Mouse (Mus musculus): Measurements from ENCODE around the gene Rexo5. TPM values are rescaled to one million over a fixed set of nuclear protein-coding genes. Genes with fewer than 3 reads are reported as not detected.

Gene Rexo5
- total and polyA plus RNA-seq, 2 experiments from 2014 or later = 4.4 to 6.8 TPM

- DNase-seq (ENCODE audit: low spot score) (no peak), ATAC-seq (no peak)
- WGBS = 97% methylated on average over 4 of the region's 4 CpGs
- no peak for TF ChIP-seq CTCF (IDR thresholded peaks at IDR 0.05; ENCODE audit: low read depth)
- no peaks in the 10 kb centered on the region for H3K36me3 ChIP-seq (ENCODE audit: insufficient read depth, low read length)
- H3K4me3 ChIP-seq (ENCODE audit: low read length) = no peak overlapping the region
- no peak overlapping the region for H3K27ac ChIP-seq
- no peaks in the 10 kb centered on the region for H3K4me1 ChIP-seq (ENCODE audit: insufficient read depth, low read length)
- no peak overlapping the region for H3K4me2 ChIP-seq (ENCODE audit: low read depth, low read length)
- no peak overlapping the region for H3K9ac ChIP-seq (replicated peaks; ENCODE audit: low read length)
- H3K27me3 ChIP-seq (ENCODE audit: insufficient read depth, low read length) = no peaks in the 10 kb centered on the region
- no peaks in the 10 kb centered on the region for H3K9me3 ChIP-seq (ENCODE audit: low read length)
These were observed 42.4 kb downstream of the Rexo5 start for GRCm38 (mm10) chr7:119835996-119836777.

- Histone ChIP-seq H3K36me3 (ENCODE audit: insufficient read depth, low read length) (no peaks in the 10 kb centered on the region), H3K27me3 (ENCODE audit: insufficient read depth, low read length) (no peaks in the 10 kb centered on the region), H3K4me2 (ENCODE audit: low read depth, low read length) (no peak overlapping the region), H3K27ac (no peak overlapping the region), H3K4me3 (ENCODE audit: low read length) (no peak overlapping the region), H3K4me1 (ENCODE audit: insufficient read depth, low read length) (no peaks in the 10 kb centered on the region), H3K9me3 (ENCODE audit: low read length) (no peaks in the 10 kb centered on the region), H3K9ac (replicated peaks; ENCODE audit: low read length) (no peak overlapping the region)
- DNase-seq (ENCODE audit: low spot score) (no peak), ATAC-seq (no peak)
- 97% methylated on average over 4 of the region's 4 CpGs for WGBS
- no peak for TF ChIP-seq CTCF (IDR thresholded peaks at IDR 0.05; ENCODE audit: low read depth)
These were observed 48.1 kb downstream of the Rexo5 start for GRCm38 (mm10) chr7:119841820-119842449.

- ATAC-seq (no peak), DNase-seq (ENCODE audit: low spot score) (no peak)
- TF ChIP-seq CTCF (IDR thresholded peaks at IDR 0.05; ENCODE audit: low read depth) = no peak
- Histone ChIP-seq H3K4me2 (ENCODE audit: low read depth, low read length) (no peak overlapping the region), H3K27ac (no peak overlapping the region), H3K9ac (replicated peaks; ENCODE audit: low read length) (no peak overlapping the region), H3K4me1 (ENCODE audit: insufficient read depth, low read length) (no peaks in the 10 kb centered on the region), H3K36me3 (ENCODE audit: insufficient read depth, low read length) (no peaks in the 10 kb centered on the region), H3K9me3 (ENCODE audit: low read length) (no peaks in the 10 kb centered on the region), H3K4me3 (ENCODE audit: low read length) (no peak overlapping the region), H3K27me3 (ENCODE audit: insufficient read depth, low read length) (no peaks in the 10 kb centered on the region)
- 93% methylated on average over 2 of the region's 2 CpGs for WGBS
These were observed 51.7 kb downstream of the Rexo5 start for GRCm38 (mm10) chr7:119845541-119845940.

GRCm38 (mm10) chr7:119847396-119847795 is 53.6 kb downstream of the Rexo5 start:
- Histone ChIP-seq H3K4me1 (ENCODE audit: insufficient read depth, low read length) (no peaks in the 10 kb centered on the region), H3K9ac (replicated peaks; ENCODE audit: low read length) (no peak overlapping the region), H3K27ac (no peak overlapping the region), H3K4me3 (ENCODE audit: low read length) (no peak overlapping the region), H3K9me3 (ENCODE audit: low read length) (no peaks in the 10 kb centered on the region), H3K36me3 (ENCODE audit: insufficient read depth, low read length) (0 out of 2 replicates have a peak, but pooled peaks cover 2% of the 10 kb centered on the region), H3K4me2 (ENCODE audit: low read depth, low read length) (no peak overlapping the region), H3K27me3 (ENCODE audit: insufficient read depth, low read length) (no peaks in the 10 kb centered on the region)
- WGBS = 90% methylated on average over 2 of the region's 2 CpGs
- ATAC-seq = no peak
- DNase-seq (ENCODE audit: low spot score) = no peak
- TF ChIP-seq CTCF (IDR thresholded peaks at IDR 0.05; ENCODE audit: low read depth) = no peak

- no peak overlapping the region for H3K4me3 ChIP-seq (ENCODE audit: low read length)
- peak; percentile 97 for TF ChIP-seq CTCF (IDR thresholded peaks at IDR 0.05; ENCODE audit: low read depth)
- no peak overlapping the region for H3K27ac ChIP-seq
- ATAC-seq (no peak), DNase-seq (ENCODE audit: low spot score) (peak; percentile 76)
- H3K36me3 ChIP-seq (ENCODE audit: insufficient read depth, low read length) = 0 out of 2 replicates have a peak, but pooled peaks cover 2% of the 10 kb centered on the region
- no peak overlapping the region for H3K9ac ChIP-seq (replicated peaks; ENCODE audit: low read length)
- no peaks in the 10 kb centered on the region for H3K9me3 ChIP-seq (ENCODE audit: low read length)
- no peaks in the 10 kb centered on the region for H3K4me1 ChIP-seq (ENCODE audit: insufficient read depth, low read length)
- H3K27me3 ChIP-seq (ENCODE audit: insufficient read depth, low read length) = no peaks in the 10 kb centered on the region
- no peak overlapping the region for H3K4me2 ChIP-seq (ENCODE audit: low read depth, low read length)
- 0% methylated on average over 1 of the region's 1 CpGs for WGBS
These were observed 55.3 kb downstream of the Rexo5 start for GRCm38 (mm10) chr7:119849096-119849495.

- TF ChIP-seq CTCF (IDR thresholded peaks at IDR 0.05; ENCODE audit: low read depth) = no peak
- WGBS = 68% methylated on average over 5 of the region's 5 CpGs
- H3K9ac ChIP-seq (replicated peaks; ENCODE audit: low read length) = no peak overlapping the region
- H3K27ac ChIP-seq = no peak overlapping the region
- H3K9me3 ChIP-seq (ENCODE audit: low read length) = no peaks in the 10 kb centered on the region
- DNase-seq (ENCODE audit: low spot score) = no peak
- no peak overlapping the region for H3K4me2 ChIP-seq (ENCODE audit: low read depth, low read length)
- H3K36me3 ChIP-seq (ENCODE audit: insufficient read depth, low read length) = 0 out of 2 replicates have a peak, but pooled peaks cover 2% of the 10 kb centered on the region
- no peak overlapping the region for H3K4me3 ChIP-seq (ENCODE audit: low read length)
- H3K27me3 ChIP-seq (ENCODE audit: insufficient read depth, low read length) = no peaks in the 10 kb centered on the region
- H3K4me1 ChIP-seq (ENCODE audit: insufficient read depth, low read length) = no peaks in the 10 kb centered on the region
- no peak for ATAC-seq
These were observed 56.9 kb downstream of the Rexo5 start for GRCm38 (mm10) chr7:119850737-119851136.

GRCm38 (mm10) chr7:119852494-119852893 is 58.7 kb downstream of the Rexo5 start:
- Histone ChIP-seq H3K36me3 (ENCODE audit: insufficient read depth, low read length) (0 out of 2 replicates have a peak, but pooled peaks cover 2% of the 10 kb centered on the region), H3K9ac (replicated peaks; ENCODE audit: low read length) (no peak overlapping the region), H3K4me1 (ENCODE audit: insufficient read depth, low read length) (no peaks in the 10 kb centered on the region), H3K27ac (no peak overlapping the region), H3K4me2 (ENCODE audit: low read depth, low read length) (no peak overlapping the region), H3K9me3 (ENCODE audit: low read length) (no peaks in the 10 kb centered on the region), H3K27me3 (ENCODE audit: insufficient read depth, low read length) (no peaks in the 10 kb centered on the region), H3K4me3 (ENCODE audit: low read length) (no peak overlapping the region)
- DNase-seq (ENCODE audit: low spot score) (no peak), ATAC-seq (no peak)
- no peak for TF ChIP-seq CTCF (IDR thresholded peaks at IDR 0.05; ENCODE audit: low read depth)

All from hindbrain, postnatal 0 days (tissue).